Mouse (Mus musculus) embryo, embryonic 10 days (tissue): ENCODE results near the gene Memo1.

Experiments used
- DNase-seq: peaks from one replicate; pipeline ENCODE4 v3.0.0-alpha.2; 2015; ENCODE audit warnings: low spot score

Memo1 gene

DNA sequence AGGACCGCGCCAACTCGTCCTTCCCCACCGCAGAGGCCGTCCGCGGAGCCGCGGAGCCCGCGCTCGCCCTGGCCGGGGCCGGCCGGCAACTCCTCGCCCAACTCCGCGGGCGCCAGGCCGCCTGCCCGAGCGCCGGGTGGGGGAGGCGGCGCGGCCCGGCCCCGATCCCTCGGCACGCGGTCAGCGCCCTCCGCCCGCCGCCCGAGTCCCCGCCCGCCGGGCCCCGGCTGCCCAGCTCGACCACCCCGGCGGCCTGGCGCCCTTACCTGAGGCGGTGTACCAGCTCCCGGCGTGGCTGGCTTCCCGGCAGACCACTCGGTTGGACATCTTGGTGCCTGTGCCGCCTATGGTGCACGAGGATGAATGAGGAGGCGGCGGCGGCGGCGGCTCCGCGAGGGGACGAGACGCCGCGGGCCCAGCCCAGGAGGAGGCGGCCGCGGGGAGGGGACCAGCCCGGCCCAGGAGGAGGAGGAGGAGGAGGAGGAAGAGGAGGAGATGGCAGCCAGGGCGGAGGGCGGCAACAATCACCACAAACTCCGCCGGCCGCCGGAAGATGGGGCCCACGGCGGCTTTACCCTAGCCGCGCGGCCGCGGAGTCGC is 795 bp downstream of the Memo1 start:
- DNase-seq = peak; percentile 81

DNA sequence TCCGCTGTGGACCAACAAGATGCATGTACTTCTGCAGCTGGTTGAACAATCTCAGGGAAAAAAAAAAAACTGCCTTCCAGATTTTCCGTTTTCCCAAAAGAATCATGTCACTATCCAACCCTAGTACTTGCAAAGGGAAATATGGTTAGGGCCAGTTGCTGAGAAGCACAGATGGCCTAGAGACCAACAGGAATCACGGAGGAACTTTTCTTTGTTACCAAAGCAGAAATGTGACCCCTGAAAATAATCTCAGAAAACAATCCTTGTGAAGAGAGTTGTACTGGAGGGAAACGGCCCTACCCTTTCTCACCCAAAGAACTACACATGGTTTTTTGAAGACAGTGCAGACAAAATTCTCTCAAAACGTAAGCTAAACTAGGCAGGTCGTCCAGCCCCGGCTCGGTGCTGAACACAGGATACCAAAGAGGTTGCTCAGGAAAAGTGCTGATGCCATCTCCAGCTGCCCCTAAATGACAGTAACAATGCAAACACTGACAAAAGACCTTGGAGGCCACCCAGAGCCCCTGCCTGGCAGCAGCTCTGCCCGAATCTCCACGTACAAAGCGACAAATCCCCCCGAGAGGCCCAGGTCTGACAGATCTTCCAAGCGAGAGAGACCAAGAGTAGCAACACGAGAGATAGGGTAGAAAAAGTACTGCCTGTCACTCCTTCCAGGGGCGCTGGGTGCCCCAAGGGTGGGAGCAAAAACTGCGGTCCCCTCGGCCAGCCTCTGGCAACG is 1.5 kb downstream of the Memo1 start:
- DNase-seq = peak; percentile 49

DNA sequence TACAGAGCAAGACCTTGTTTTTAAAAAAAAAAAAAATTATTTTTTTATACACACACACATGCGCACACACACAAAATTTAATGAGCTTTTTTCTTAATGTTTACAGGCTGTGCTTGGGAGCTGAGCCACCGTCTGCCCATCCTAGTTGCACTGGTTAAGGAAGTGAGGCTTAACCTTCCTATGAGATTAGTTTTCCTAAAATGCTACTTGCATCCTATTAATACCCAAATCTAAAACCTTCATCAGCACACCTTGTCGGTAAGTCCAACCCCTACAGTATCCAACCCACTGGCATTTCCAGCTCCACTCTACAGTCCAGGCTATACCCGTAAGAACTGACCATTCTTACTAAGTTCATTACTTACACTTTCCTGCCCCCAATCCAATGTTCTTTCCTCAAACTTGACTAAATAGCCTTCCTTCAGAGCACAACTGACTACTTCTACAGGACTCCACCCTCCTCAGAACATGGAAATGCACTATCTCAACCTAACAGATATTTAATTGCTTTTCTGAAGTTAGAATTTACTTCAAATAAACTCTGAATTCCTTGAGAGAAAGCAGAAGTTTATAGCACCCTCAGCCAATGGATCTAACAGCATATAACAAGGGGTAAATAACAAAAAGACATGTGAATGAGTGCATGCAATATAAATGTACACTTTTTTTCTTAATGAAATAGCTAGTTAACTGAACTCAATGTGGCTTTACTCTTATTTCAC is 3.5 kb downstream of the Memo1 start:
- DNase-seq = no peak

DNA sequence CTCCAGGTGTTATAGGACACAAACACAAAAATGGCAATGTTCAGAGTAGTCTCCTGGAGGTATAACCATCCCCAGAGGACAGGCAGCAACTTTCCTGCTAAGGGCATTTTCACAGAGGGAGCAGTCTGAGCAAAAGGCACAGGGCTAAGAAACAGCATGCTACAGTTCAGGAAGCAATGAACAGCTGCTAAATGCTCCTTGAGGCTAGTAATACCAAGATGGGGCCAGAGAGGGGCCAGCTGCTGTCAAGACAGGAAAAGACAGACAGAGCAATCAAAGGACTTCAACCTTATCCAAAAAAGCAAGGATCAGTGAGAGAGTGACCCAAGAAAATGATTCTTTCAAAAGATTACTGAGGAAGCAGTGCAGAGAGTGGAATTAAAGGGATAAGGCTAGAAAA is 4.5 kb downstream of the Memo1 start:
- peak; percentile 18 for DNase-seq

DNA sequence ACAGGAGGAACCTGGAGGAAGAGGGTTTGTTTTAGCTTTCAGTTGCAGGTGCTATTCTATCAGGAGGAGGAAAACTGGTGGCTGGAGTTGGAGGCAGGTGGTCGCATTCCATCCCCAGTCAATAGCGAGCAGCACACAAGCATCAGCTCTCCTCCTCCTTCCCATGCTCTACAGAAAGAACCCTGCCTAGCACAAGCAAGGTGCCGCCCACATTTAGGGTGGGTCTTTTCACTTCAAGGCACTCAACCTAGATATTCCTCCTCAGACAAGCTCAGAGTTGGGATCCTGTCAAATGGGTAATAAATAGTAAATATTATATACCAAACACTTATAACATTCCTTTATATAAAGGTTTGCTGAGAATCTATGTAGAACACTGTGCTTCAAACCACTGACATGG is 5.1 kb downstream of the Memo1 start:
- DNase-seq = no peak

DNA sequence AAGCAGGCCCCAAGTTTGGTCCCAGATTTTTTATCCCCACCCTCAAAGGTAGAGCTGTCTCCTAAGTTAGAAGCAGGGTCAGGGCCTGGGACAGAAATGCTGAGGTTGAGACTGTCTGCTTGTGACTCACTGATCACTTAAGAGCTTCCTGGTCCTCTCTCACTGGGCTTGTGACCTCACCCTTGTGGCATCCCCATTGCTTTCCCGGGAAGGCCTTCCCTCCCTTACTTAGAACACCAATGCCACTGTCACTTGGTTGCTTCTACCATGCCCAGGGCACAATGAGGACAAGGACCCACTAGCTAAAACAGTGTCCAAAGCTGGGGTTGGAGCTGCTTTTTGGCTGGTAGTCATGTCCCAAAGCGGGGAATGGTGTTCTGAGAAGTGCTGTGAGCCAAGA is 6.7 kb downstream of the Memo1 start:
- DNase-seq = no peak

DNA sequence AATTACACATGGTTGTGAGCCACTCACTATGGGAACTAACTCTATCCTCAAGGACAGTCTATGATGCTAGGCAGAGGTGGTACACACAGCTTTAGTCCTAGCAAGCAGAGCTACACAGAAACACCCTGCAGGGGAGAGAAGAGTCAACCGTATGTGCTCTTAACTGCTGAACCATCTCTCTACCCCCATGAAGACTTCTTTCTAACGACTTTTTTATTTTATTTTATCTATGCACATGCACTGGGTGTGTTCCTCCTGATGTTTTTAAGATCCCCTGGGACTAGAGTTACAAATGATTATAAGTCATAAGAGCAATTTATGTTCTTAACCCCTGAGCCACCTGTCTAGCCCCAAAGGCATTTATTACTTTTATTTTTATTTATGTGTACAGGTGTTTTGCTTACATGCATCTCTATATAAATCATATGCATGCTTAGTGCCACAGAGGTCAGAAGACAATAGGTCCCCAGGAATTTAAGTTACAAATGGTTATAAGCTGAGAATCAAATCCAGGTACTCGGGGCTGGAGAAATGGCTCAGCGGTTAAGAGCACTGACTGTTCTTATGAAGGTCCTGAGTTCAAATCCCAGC is 9.1 kb downstream of the Memo1 start:
- DNase-seq = no peak

DNA sequence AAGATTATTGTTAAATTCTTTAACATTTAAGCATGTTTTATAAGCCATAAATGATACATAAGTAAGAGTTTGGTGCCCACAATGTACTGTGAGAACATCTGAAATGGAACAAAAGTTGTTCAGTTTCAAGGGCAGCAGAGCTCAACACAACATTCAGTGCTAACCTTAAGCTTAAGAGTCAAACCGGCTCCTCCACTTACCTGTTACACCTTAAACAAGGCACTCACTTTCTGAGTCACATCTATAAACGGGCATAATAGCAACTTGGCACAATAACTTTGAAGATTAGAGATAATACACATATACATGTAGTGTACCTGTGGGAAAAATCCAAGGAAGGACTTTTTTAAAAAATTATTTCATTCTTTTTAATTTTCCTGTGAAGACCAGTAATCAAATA is 9.6 kb downstream of the Memo1 start:
- DNase-seq = no peak

DNA sequence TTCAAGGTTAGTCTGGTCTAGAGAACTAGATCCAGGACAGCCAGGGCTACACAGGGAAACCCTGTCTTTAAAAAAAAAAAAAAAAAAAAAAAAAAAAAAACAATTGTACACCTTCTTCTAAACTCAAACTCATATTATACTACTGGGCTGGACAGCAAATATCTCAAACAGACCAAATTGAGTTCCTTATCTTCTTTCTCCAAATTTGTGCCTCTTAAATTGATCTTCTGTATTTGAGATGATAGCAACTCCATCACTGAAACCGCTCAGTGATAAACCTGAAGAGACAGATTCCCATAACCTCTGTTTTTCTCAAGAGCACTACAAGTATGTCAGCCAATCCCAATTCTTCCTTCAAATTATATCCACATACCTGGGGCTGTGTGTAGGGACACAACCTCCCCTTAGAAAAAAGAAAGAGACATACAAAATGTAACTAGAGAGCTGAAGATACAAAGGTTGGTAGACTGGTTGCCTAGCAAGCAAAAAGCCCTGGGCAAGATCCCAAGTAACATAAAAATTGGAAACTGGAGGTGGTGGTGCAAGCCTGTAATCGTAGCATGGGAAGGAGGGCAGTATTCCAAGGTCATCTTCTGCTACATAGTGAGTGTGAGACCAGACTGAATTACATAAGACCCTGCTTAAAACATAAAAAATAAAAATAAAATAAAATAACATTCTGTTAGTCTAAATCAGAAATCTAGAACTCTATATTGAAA is 10.8 kb downstream of the Memo1 start:
- no peak for DNase-seq

DNA sequence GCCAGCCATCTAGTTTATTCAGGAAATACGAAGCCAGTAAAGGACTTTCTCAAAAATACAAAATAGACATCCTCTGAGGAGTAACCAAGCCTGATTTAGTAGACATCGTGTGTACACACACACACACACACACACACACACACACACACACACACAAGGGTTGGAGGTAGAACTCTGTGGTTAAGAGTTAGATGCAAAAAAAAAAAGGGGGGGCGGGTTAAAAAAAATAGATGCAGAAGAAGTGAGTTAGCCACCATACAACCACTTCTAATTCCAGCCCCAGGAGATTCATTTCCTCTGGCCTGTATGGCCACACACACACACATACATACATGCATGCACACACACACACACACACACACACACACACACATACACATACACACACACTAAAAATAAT is 13.3 kb downstream of the Memo1 start:
- no peak for DNase-seq

DNA sequence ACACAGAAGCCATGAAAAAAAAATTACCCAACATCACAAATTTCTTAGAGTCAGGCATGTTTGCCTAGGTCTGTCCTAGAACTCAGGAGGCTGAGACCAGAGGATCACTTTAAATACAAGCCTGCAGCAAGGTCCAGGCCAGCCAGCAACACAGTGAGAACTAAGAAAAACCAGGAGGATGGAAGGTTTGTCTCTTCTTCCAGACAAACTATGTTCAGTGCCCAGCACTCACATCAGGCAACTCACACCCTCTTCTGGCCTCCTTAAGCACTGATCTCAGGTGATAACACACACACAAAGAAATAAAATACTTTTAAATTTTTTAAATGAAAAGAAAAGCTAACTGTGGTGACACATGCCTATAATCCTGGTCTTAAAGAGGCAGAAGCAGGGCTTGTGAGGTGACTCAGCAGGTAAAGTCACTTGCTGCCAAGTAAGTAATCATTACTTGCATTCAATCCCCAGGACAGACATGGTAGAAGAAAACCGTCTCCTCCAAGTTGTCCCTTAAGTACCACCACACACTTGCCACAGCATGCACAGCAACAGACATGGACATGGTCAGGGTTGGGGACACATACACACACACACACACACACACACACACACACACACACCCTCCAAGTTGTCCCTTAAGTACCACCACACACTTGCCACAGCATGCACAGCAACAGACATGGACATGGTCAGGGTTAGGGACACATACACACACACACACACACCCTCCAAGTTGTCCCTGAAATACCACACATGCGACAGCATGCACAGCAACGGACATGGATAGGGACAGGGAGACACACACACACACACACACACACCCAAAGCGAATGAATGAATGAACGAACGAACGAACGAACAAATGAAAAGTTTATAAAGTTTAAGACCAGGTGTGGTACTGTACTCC is 16.1 kb downstream of the Memo1 start:
- no peak for DNase-seq

DNA sequence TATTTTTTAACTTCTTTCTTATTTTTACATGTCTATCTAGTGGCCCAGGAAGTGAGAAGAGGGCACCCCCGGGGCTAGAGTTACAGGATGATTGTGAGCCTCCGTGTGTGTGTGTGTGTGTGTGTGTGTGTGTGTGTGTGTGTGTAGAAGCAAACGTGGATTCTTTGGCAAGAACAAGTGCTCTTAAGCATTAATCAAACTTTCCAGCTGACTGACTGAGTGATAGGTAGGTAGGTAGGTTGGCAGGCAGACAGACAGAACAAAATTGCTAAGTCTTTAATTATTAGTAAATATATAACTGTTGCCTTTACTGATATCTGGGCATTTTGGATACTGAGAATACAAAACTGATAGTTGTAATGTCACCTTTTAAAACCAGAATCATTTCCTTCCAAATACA is 20.9 kb downstream of the Memo1 start:
- no peak for DNase-seq

DNA sequence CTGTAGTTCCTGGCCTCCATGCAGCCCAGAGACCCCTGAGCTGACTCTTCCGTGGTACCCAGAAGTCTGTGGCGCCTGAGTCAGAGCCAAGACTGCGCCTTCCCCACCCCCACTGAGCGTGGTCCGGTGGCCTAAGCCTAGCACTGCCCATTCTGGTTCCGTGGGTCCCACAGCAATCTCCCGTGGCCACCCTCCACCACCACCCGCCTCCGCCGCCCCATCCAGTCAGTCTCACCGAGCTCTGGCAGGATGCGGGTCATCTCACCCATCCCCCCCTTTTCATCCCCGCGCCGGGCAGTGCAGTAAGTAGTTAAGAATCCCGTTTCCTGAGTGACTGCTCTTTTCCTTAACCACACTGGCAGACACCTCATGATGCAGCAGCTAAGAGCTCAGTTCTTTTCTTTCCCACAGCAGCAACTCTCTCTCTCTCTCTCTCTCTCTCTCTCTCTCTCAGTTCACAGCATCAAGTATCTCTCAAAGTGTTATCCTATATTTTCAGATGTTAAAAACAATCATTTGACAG is 22.6 kb downstream of the Memo1 start:
- no peak for DNase-seq

DNA sequence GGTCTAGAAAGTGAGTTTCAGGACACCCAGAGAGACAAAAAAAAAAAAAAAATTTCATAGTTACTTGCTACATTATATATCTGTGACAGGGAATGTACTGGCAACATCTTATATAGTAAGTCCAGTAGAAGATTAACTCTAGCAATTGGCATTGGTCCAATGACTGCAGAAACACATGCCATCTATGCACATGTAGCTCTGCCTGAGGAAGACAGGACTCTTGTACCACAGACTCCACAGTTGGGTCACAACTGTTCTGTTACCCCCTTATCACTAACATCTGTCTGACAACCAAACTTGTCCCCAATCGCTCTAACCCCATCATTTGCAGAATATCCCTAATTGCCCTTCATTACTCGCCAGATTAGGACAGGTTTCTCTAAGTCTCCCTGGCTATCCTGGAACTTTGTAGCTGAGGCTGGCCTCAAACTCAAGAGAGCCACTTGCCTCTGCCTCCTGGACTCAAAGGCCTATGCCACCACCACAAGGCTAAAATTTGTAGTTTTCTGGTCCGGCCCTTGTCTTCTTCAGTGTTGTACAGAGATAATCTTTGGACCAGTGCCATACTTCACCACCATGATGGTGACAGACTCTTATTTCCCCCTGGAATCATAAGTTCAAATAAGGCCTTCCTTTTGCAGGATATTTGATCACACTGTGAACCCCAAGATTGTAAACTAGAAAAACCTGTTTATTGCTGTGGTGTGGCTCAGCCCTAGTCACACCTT is 23.6 kb downstream of the Memo1 start:
- no peak for DNase-seq

DNA sequence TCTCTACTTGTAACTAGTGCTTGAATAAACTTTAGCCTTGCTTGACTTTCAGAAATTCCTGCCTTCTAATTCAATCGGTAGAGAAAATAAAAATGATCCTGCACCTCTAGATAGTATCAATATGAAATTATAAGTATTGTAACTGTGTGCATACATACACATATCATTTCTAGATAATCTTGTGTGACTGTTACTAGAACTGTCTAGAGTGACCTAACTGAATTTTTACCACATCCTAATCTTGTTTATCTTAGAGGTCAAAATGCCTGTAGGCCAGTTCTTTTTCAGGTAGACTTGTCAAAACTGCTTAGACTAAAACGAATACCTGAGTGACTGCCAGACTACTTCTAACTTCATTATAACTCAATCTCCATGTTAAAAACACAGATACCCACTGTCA is 25.1 kb downstream of the Memo1 start:
- DNase-seq = no peak

DNA sequence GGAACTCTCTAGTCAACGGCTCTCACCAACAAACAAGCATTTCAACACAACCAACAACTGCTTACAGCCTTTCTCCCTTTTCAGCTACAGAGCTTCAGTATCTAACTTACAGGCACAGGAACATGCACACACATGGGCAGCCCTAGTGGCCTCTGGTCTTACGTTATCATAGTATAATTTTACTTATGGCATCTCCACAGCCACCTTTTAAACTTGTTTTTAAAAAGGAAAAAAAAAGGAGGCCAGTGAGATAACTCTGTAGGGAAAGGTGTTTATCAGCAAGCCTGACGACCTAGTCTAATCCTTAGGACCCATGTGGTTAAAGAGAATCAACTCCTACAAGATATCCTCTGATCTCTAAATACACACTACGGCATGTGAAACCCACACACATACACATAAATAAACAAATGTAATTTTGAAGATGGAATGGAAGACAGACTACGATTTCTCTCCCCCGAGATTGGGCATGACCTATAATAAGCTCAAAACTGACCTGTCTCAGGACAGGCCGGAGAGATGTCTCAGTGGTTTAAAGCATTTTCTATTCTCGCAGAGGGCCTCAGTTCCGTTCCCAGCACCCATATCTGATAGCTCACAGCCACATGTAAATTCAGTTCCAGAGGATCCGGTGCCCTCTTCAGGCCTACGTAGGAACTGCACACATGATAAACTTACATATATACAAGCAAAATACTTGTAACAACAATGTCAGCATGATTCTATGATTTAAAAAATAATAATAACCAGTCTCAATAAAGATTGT is 27.7 kb downstream of the Memo1 start:
- no peak for DNase-seq

DNA sequence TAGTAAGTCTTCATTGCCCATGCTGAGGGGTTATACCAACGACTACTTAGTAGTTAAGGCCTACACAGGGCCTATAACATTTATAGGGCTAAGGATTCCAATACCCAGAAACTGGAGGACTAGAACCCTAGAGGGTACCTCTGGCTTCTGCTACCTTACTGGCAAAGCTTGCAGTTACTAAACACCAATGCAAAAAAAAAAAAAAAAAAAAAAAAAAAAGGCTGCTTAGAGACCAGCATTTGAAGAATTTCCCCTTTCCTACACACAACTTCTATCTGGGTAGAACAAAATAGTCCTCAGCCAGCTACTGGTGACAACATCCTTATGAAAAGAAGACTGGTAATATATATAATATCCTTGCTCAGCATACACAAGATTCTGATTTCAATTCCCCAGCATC is 29.7 kb downstream of the Memo1 start:
- no peak for DNase-seq

DNA sequence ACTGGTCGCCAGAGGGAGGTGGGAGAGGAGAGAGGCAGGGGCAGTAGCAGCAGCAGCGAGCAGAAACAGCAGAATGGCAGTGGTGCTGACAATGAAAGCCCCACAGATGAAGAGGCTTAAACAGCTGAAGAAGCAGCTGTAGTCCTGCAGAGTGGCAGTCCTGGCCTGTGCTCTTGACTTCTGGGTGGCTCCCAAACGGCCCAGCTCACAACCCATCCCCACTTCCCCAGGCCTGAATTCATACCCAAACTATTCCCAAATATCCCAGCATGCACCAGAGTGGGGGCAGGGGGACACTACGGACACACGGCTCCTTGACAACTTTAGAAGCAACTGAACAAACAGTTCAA is 30.2 kb downstream of the Memo1 start:
- DNase-seq = peak; percentile 41

DNA sequence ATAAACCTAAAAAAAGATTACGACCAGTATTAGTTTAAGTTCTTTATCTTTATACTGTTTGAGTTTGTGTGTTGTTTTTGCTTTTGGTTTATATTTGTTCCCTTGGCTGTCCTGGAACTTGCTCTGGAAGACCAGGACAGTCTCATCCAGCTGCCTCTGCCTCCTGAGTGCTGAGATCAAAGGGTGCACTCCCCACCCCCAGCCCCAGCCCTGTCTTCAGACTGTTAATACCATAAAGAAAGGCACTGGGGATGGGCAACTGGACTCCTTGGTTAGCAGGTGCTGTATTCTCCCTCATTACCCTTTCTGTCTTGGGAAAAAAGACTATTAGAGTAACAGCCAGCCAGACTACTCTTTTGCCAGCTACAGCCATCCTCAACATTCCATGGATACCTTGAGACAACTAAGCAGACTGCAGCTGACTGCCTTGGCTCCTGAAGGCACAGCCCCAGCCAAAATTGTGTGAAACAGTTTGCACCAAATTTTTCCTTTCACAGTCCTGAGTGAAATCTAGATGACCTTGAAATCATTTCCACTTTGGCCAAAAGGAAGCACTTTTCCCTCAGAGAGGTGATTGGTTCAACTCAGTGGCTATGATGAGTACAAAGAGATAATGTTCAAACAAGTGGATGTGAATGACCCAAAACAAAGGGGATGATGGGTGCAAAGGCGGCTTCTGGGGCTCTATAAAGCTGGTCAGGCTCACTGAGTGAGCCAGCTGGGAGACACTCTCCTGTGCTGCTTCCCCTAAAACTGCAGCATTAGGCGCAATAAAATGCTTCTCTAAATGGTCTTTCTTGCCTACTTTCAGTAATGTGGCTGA is 30.8 kb downstream of the Memo1 start:
- DNase-seq = no peak
